In the genomic region with DNA sequence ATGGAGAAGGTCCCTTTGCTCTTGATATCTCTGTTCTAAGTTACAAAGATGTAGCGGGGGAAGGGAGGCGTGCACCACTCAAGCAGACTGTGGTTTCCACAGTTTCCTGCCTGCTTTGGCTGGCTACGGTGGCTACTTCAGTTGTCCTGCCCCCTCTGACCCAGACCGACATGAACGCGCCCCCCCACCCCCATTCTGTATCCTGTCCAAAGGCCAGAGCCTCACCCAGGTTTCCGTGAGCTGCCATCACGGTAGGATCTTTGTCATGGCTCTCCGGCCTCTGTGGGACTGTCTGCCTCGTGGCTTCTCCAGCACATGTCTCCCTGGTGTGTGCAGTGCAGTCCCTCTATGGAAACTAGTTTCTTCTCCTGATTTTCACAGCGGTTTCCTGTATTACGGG, we compare ENCODE assay signal across 14 mouse cellular contexts. TPM values are rescaled to one million over a fixed set of nuclear protein-coding genes. Genes with fewer than 3 reads are reported as not detected.
DNase-seq lines count a peak whose midpoint lies in the region; ATAC-seq and TF ChIP-seq lines count a peak whose summit lies in the region.
"Had no signal": no experiment of that assay in that cellular context is flagged by ENCODE, and none has a peak within 500 bp of the region (broad histone marks: within the 10 kb centered on the region; RNA-seq: fewer than 3 reads in every experiment).

No protein-coding gene starts in this region.

- WGBS in kidney, embryonic 14.5 days: 83% methylated on average over 12 of the region's 12 CpGs
- 83% methylated on average over 12 of the region's 12 CpGs for WGBS in midbrain, postnatal 0 days

- H3K9ac ChIP-seq in kidney, embryonic 14.5 days (ENCODE audit: low read depth, low read length): no peak overlapping the region
- H3K9ac ChIP-seq in midbrain, postnatal 0 days (replicated peaks; ENCODE audit: low read length, poor library complexity, severe bottlenecking): no peak overlapping the region
- H3K9ac ChIP-seq: lung, embryonic 14.5 days had no signal

- no peaks in the 10 kb centered on the region for H3K27me3 ChIP-seq in kidney, embryonic 14.5 days (ENCODE audit: control insufficient read depth, insufficient read depth, low read length)
- H3K27me3 ChIP-seq in midbrain, postnatal 0 days (ENCODE audit: insufficient read depth, low read length): no peaks in the 10 kb centered on the region

- no peak for ATAC-seq in kidney, embryonic 14.5 days (ENCODE audit: low FRiP score, low TSS enrichment)
- peak; percentile 50 for ATAC-seq in activated CD4-positive, CD25-positive, alpha-beta regulatory T cell, adult 4 months
- peak; percentile 21; the same call in 1 of the 2 replicates for ATAC-seq in midbrain, postnatal 0 days (ENCODE audit: low FRiP score)
- ATAC-seq: intestine, embryonic 16.5 days had no signal

- no peaks in the 10 kb centered on the region for H3K9me3 ChIP-seq in kidney, embryonic 14.5 days (ENCODE audit: control insufficient read depth, low read length)
- H3K9me3 ChIP-seq in midbrain, postnatal 0 days (ENCODE audit: low read length): no peaks in the 10 kb centered on the region
- H3K9me3 ChIP-seq: G1E had no signal

- peak; percentile 19 for DNase-seq in kidney, postnatal 14 days
- peak; percentile 72 to 76 for DNase-seq in B cell, adult 2 months
- DNase-seq in midbrain, postnatal 0 days (ENCODE audit: low spot score): no peak
- DNase-seq in cerebellum, adult 8-10 months: no peak
- DNase-seq in ovary, postnatal 14 days (ENCODE audit: low spot score): no peak
- no peak for DNase-seq in adrenal gland, postnatal 4 days (ENCODE audit: low spot score in 2 of 2)
- DNase-seq: cerebellum, postnatal 36 days had no signal

- no peak overlapping the region for H3K4me2 ChIP-seq in kidney, embryonic 14.5 days (replicated peaks; ENCODE audit: low read depth, low read length)
- no peak overlapping the region for H3K4me2 ChIP-seq in midbrain, postnatal 0 days (ENCODE audit: low read depth, low read length, poor library complexity, severe bottlenecking)
- H3K4me2 ChIP-seq: heart, embryonic 11.5 days; lung, embryonic 14.5 days had no signal

- no peaks in the 10 kb centered on the region for H3K4me1 ChIP-seq in kidney, embryonic 14.5 days (ENCODE audit: control insufficient read depth, insufficient read depth, low read length)
- peaks cover 10% of the 10 kb centered on the region for H3K4me1 ChIP-seq in midbrain, postnatal 0 days (ENCODE audit: insufficient read depth, low read length)

- no peak for TF ChIP-seq CTCF in midbrain, postnatal 0 days (IDR thresholded peaks at IDR 0.05)

- H3K4me3 ChIP-seq in kidney, embryonic 14.5 days (ENCODE audit: low read length): no peak overlapping the region
- H3K4me3 ChIP-seq in midbrain, postnatal 0 days (ENCODE audit: low read depth, low read length): no peak overlapping the region
- H3K4me3 ChIP-seq: left cerebral cortex, adult 2 months had no signal

- no peak overlapping the region for H3K27ac ChIP-seq in kidney, embryonic 14.5 days (ENCODE audit: low read depth, low read length)
- H3K27ac ChIP-seq in midbrain, postnatal 0 days (ENCODE audit: low read depth, low read length): peak overlapping the region; percentile 74; the same call in 1 of the 2 replicates
- H3K27ac ChIP-seq: left cerebral cortex, adult 2 months had no signal

- H3K36me3 ChIP-seq in kidney, embryonic 14.5 days (ENCODE audit: control insufficient read depth, insufficient read depth, low read length): no peaks in the 10 kb centered on the region
- no peaks in the 10 kb centered on the region for H3K36me3 ChIP-seq in midbrain, postnatal 0 days (ENCODE audit: insufficient read depth, low read length)
- H3K36me3 ChIP-seq: G1E had no signal

RNA-seq across cellular contexts. Expression of a gene that starts 15.4 kb away (rescaled TPM):
- 0.53 and 0.71 TPM in 2 replicates for polyA plus RNA-seq in kidney, embryonic 14.5 days (2014; fragmentation: Nextera tagmentation; extraction: Ambion mirVana)
- polyA plus RNA-seq in activated CD4-positive, CD25-positive, alpha-beta regulatory T cell, adult 4 months (2017; shearing (Covaris generic)): 1 to 10 TPM in 1 of 2 experiments, not detected in 1; 1.5 TPM
- not detected in 2 replicates for total RNA-seq in midbrain, postnatal 0 days (2014; rRNA removed)
- not detected in 2 replicates for polyA plus RNA-seq in midbrain, postnatal 0 days (2015; fragmentation: Nextera tagmentation; extraction: Ambion mirVana)
- 1 to 10 TPM in 1 of 2 experiments, under 1 TPM in 1; 0.67 to 1.4 TPM for total RNA-seq in adrenal gland, postnatal 4 days (2021)
- total RNA-seq: left cerebral cortex, adult 2 months had no signal
- polyA plus RNA-seq: G1E; heart, embryonic 11.5 days; intestine, embryonic 16.5 days; lung, embryonic 14.5 days had no signal

RNA-seq across cellular contexts. Expression of a gene that starts 58.3 kb away (rescaled TPM):
- polyA plus RNA-seq in kidney, embryonic 14.5 days (2014; fragmentation: Nextera tagmentation; extraction: Ambion mirVana): 0.17 and 0.57 TPM in 2 replicates
- 100 to 1,000 TPM; 233 to 235 TPM for polyA plus RNA-seq in activated CD4-positive, CD25-positive, alpha-beta regulatory T cell, adult 4 months (2017; shearing (Covaris generic))
- total RNA-seq in midbrain, postnatal 0 days (2014; rRNA removed): 0.33 and 1.5 TPM in 2 replicates
- polyA plus RNA-seq in midbrain, postnatal 0 days (2015; fragmentation: Nextera tagmentation; extraction: Ambion mirVana): 0.38 and 0.51 TPM in 2 replicates
- total RNA-seq in adrenal gland, postnatal 4 days (2021): under 1 TPM; 0.59 to 0.76 TPM
- polyA plus RNA-seq: G1E had no signal

Comparison
In these comparisons a context has a peak if more than half of its experiments do, and no peak if none do; other contexts are left out.
1. DNase-seq: peak in kidney, postnatal 14 days (single experiment) and B cell, adult 2 months (2 of 2); none in midbrain, postnatal 0 days (single experiment), cerebellum, adult 8-10 months (single experiment), ovary, postnatal 14 days (single experiment) and adrenal gland, postnatal 4 days (0 of 2).
2. RNA of a gene that starts 58.3 kb away (polyA plus RNA-seq): 233 to 235 TPM in activated CD4-positive, CD25-positive, alpha-beta regulatory T cell, adult 4 months; 0.17 to 0.57 TPM in kidney, embryonic 14.5 days and 0.38 to 0.51 TPM in midbrain, postnatal 0 days; every median in the first group is over 100 times any median in the second.